Mouse (Mus musculus): ENCODE measurements around the gene Tmed10. TPM values are rescaled to one million over a fixed set of nuclear protein-coding genes. Genes with fewer than 3 reads are reported as not detected.

The Tmed10 gene
- polyA plus RNA-seq, 1 experiment from 2014 or later: 150 TPM

GRCm38 (mm10) chr12:85361580-85361979 lies 13.1 kb downstream of the Tmed10 start:
- H3K4me1 ChIP-seq (replicated peaks; ENCODE audit: control insufficient read depth, insufficient read depth, low read length): peaks cover 8% of the 10 kb centered on the region
- H3K4me2 ChIP-seq (ENCODE audit: low read length): no peak overlapping the region
- no peaks in the 10 kb centered on the region for H3K9me3 ChIP-seq (ENCODE audit: control insufficient read depth, low read length)
- no peak overlapping the region for H3K9ac ChIP-seq (replicated peaks; ENCODE audit: low read depth, low read length)
- no peak overlapping the region for H3K27ac ChIP-seq (ENCODE audit: low read length)
- no peaks in the 10 kb centered on the region for H3K27me3 ChIP-seq (replicated peaks; ENCODE audit: control insufficient read depth, insufficient read depth, low read length)
- no peak overlapping the region for H3K4me3 ChIP-seq (replicated peaks; ENCODE audit: low read length)
- no peak for ATAC-seq
- H3K36me3 ChIP-seq (ENCODE audit: control insufficient read depth, insufficient read depth): no peaks in the 10 kb centered on the region

GRCm38 (mm10) chr12:85361165-85361564 lies 13.5 kb downstream of the Tmed10 start:
- H3K4me2 ChIP-seq (ENCODE audit: low read length): no peak overlapping the region
- H3K4me1 ChIP-seq (replicated peaks; ENCODE audit: control insufficient read depth, insufficient read depth, low read length): peaks cover 4% of the 10 kb centered on the region
- 90% methylated on average over 3 of the region's 3 CpGs for WGBS

GRCm38 (mm10) chr12:85354061-85354460 lies 20.6 kb downstream of the Tmed10 start:
- Histone ChIP-seq H3K36me3 (ENCODE audit: control insufficient read depth, insufficient read depth) (peaks cover 11% of the 10 kb centered on the region), H3K4me1 (replicated peaks; ENCODE audit: control insufficient read depth, insufficient read depth, low read length) (peaks cover 3% of the 10 kb centered on the region; the same call in 1 of the 2 replicates), H3K4me3 (replicated peaks; ENCODE audit: low read length) (no peak overlapping the region), H3K4me2 (ENCODE audit: low read length) (no peak overlapping the region), H3K27me3 (replicated peaks; ENCODE audit: control insufficient read depth, insufficient read depth, low read length) (no peaks in the 10 kb centered on the region), H3K27ac (ENCODE audit: low read length) (no peak overlapping the region), H3K9me3 (ENCODE audit: control insufficient read depth, low read length) (no peaks in the 10 kb centered on the region), H3K9ac (replicated peaks; ENCODE audit: low read depth, low read length) (no peak overlapping the region)
- no peak for ATAC-seq
- 92% methylated on average over 3 of the region's 3 CpGs for WGBS

More at GRCm38 (mm10) chr12:85361165-85361564, 13.5 kb downstream of the Tmed10 start:
- no peak overlapping the region for H3K9ac ChIP-seq (replicated peaks; ENCODE audit: low read depth, low read length)
- no peaks in the 10 kb centered on the region for H3K9me3 ChIP-seq (ENCODE audit: control insufficient read depth, low read length)
- H3K27me3 ChIP-seq (replicated peaks; ENCODE audit: control insufficient read depth, insufficient read depth, low read length): no peaks in the 10 kb centered on the region
- H3K4me3 ChIP-seq (replicated peaks; ENCODE audit: low read length): no peak overlapping the region
- no peaks in the 10 kb centered on the region for H3K36me3 ChIP-seq (ENCODE audit: control insufficient read depth, insufficient read depth)
- no peak overlapping the region for H3K27ac ChIP-seq (ENCODE audit: low read length)
- no peak for ATAC-seq

GRCm38 (mm10) chr12:85350407-85351232 lies 24.0 kb downstream of the Tmed10 start:
- ATAC-seq: peak; percentile 97
- WGBS: 38% methylated on average over 10 of the region's 10 CpGs
- no peak overlapping the region; the same call in 1 of the 2 replicates for H3K9ac ChIP-seq (replicated peaks; ENCODE audit: low read depth, low read length)
- H3K9me3 ChIP-seq (ENCODE audit: control insufficient read depth, low read length): no peaks in the 10 kb centered on the region
- H3K4me2 ChIP-seq (ENCODE audit: low read length): 0 out of 2 replicates have a peak overlapping the region, but pooled peaks have one; percentile 18
- peak overlapping the region; percentile 82 for H3K27ac ChIP-seq (ENCODE audit: low read length)
- no peak overlapping the region for H3K4me3 ChIP-seq (replicated peaks; ENCODE audit: low read length)
- peaks cover 11% of the 10 kb centered on the region for H3K36me3 ChIP-seq (ENCODE audit: control insufficient read depth, insufficient read depth)
- H3K27me3 ChIP-seq (replicated peaks; ENCODE audit: control insufficient read depth, insufficient read depth, low read length): no peaks in the 10 kb centered on the region
- peaks cover 3% of the 10 kb centered on the region; the same call in 1 of the 2 replicates for H3K4me1 ChIP-seq (replicated peaks; ENCODE audit: control insufficient read depth, insufficient read depth, low read length)

GRCm38 (mm10) chr12:85348338-85348737 lies 26.3 kb downstream of the Tmed10 start:
- Histone ChIP-seq H3K36me3 (ENCODE audit: control insufficient read depth, insufficient read depth) (peaks cover 1% of the 10 kb centered on the region; the same call in 1 of the 2 replicates), H3K27me3 (replicated peaks; ENCODE audit: control insufficient read depth, insufficient read depth, low read length) (no peaks in the 10 kb centered on the region), H3K9me3 (ENCODE audit: control insufficient read depth, low read length) (no peaks in the 10 kb centered on the region), H3K4me1 (replicated peaks; ENCODE audit: control insufficient read depth, insufficient read depth, low read length) (peaks cover 3% of the 10 kb centered on the region; the same call in 1 of the 2 replicates), H3K4me3 (replicated peaks; ENCODE audit: low read length) (no peak overlapping the region), H3K4me2 (ENCODE audit: low read length) (no peak overlapping the region), H3K27ac (ENCODE audit: low read length) (no peak overlapping the region), H3K9ac (replicated peaks; ENCODE audit: low read depth, low read length) (no peak overlapping the region)
- no peak for ATAC-seq
- WGBS: 92% methylated on average over 6 of the region's 6 CpGs

- no peak overlapping the region for H3K9ac ChIP-seq (replicated peaks; ENCODE audit: low read depth, low read length)
- no peaks in the 10 kb centered on the region for H3K9me3 ChIP-seq (ENCODE audit: control insufficient read depth, low read length)
- WGBS: 83% methylated on average over 3 of the region's 3 CpGs
- H3K4me3 ChIP-seq (replicated peaks; ENCODE audit: low read length): no peak overlapping the region
- peaks cover under 1% of the 10 kb centered on the region; the same call in 1 of the 2 replicates for H3K36me3 ChIP-seq (ENCODE audit: control insufficient read depth, insufficient read depth)
- no peak overlapping the region for H3K4me2 ChIP-seq (ENCODE audit: low read length)
- H3K4me1 ChIP-seq (replicated peaks; ENCODE audit: control insufficient read depth, insufficient read depth, low read length): peaks cover 3% of the 10 kb centered on the region; the same call in 1 of the 2 replicates
- no peak for ATAC-seq
- no peaks in the 10 kb centered on the region for H3K27me3 ChIP-seq (replicated peaks; ENCODE audit: control insufficient read depth, insufficient read depth, low read length)
- no peak overlapping the region for H3K27ac ChIP-seq (ENCODE audit: low read length)
Observed at GRCm38 (mm10) chr12:85347196-85347595, 27.5 kb downstream of the Tmed10 start.

GRCm38 (mm10) chr12:85346374-85346773 lies 28.3 kb downstream of the Tmed10 start:
- no peak overlapping the region for H3K9ac ChIP-seq (replicated peaks; ENCODE audit: low read depth, low read length)
- H3K27me3 ChIP-seq (replicated peaks; ENCODE audit: control insufficient read depth, insufficient read depth, low read length): no peaks in the 10 kb centered on the region
- H3K9me3 ChIP-seq (ENCODE audit: control insufficient read depth, low read length): no peaks in the 10 kb centered on the region
- H3K4me1 ChIP-seq (replicated peaks; ENCODE audit: control insufficient read depth, insufficient read depth, low read length): peaks cover 3% of the 10 kb centered on the region; the same call in 1 of the 2 replicates
- H3K4me2 ChIP-seq (ENCODE audit: low read length): no peak overlapping the region
- peaks cover 2% of the 10 kb centered on the region; the same call in 1 of the 2 replicates for H3K36me3 ChIP-seq (ENCODE audit: control insufficient read depth, insufficient read depth)
- WGBS: 56% methylated on average over 3 of the region's 3 CpGs
- ATAC-seq: peak; percentile 47; the same call in 1 of the 2 replicates
- no peak overlapping the region for H3K4me3 ChIP-seq (replicated peaks; ENCODE audit: low read length)
- no peak overlapping the region for H3K27ac ChIP-seq (ENCODE audit: low read length)

GRCm38 (mm10) chr12:85345559-85345958 lies 29.1 kb downstream of the Tmed10 start:
- H3K9ac ChIP-seq (replicated peaks; ENCODE audit: low read depth, low read length): no peak overlapping the region
- H3K4me3 ChIP-seq (replicated peaks; ENCODE audit: low read length): no peak overlapping the region
- no peak overlapping the region for H3K27ac ChIP-seq (ENCODE audit: low read length)
- H3K36me3 ChIP-seq (ENCODE audit: control insufficient read depth, insufficient read depth): peaks cover 2% of the 10 kb centered on the region; the same call in 1 of the 2 replicates
- H3K9me3 ChIP-seq (ENCODE audit: control insufficient read depth, low read length): no peaks in the 10 kb centered on the region
- H3K4me1 ChIP-seq (replicated peaks; ENCODE audit: control insufficient read depth, insufficient read depth, low read length): 0 out of 2 replicates have a peak, but pooled peaks cover 1% of the 10 kb centered on the region
- no peak overlapping the region for H3K4me2 ChIP-seq (ENCODE audit: low read length)
- WGBS: 97% methylated on average over 6 of the region's 6 CpGs
- ATAC-seq: no peak
- H3K27me3 ChIP-seq (replicated peaks; ENCODE audit: control insufficient read depth, insufficient read depth, low read length): no peaks in the 10 kb centered on the region

- WGBS: 72% methylated on average over 7 of the region's 7 CpGs
Observed at GRCm38 (mm10) chr12:85344252-85344651, 30.4 kb downstream of the Tmed10 start.

More at GRCm38 (mm10) chr12:85344252-85344651, 30.4 kb downstream of the Tmed10 start:
- no peaks in the 10 kb centered on the region for H3K27me3 ChIP-seq (replicated peaks; ENCODE audit: control insufficient read depth, insufficient read depth, low read length)
- no peaks in the 10 kb centered on the region for H3K9me3 ChIP-seq (ENCODE audit: control insufficient read depth, low read length)
- H3K4me3 ChIP-seq (replicated peaks; ENCODE audit: low read length): no peak overlapping the region
- H3K9ac ChIP-seq (replicated peaks; ENCODE audit: low read depth, low read length): no peak overlapping the region
- no peak overlapping the region for H3K4me2 ChIP-seq (ENCODE audit: low read length)
- 0 out of 2 replicates have a peak, but pooled peaks cover 3% of the 10 kb centered on the region for H3K4me1 ChIP-seq (replicated peaks; ENCODE audit: control insufficient read depth, insufficient read depth, low read length)
- peaks cover 2% of the 10 kb centered on the region; the same call in 1 of the 2 replicates for H3K36me3 ChIP-seq (ENCODE audit: control insufficient read depth, insufficient read depth)
- no peak overlapping the region for H3K27ac ChIP-seq (ENCODE audit: low read length)
- ATAC-seq: no peak
